Mouse (Mus musculus): Measurements from ENCODE around the gene Gm9970.

Gm9970 gene

DNA sequence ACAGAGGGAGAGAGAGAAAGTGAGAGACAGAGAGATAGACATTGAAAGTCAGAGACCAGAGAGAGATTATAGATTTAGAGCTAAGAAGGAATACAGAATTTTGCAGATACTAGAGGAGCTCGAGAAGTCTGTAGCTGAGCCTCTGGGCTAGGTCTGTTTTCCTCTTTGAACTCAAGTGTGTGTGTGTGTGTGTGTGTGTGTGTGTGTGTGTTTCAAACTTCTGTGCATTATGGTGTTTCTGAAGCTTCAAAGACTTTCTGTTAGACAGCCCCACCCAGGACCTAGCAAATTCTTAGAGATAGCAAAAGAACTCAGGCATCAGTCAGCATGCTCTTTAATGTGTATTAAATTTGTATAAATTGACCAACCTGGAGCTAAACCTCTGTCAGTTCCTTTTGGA, 14.4 kb downstream of the Gm9970 start:
- in situ Hi-C loops (cut with MboI, MseI), result no loop called here

DNA sequence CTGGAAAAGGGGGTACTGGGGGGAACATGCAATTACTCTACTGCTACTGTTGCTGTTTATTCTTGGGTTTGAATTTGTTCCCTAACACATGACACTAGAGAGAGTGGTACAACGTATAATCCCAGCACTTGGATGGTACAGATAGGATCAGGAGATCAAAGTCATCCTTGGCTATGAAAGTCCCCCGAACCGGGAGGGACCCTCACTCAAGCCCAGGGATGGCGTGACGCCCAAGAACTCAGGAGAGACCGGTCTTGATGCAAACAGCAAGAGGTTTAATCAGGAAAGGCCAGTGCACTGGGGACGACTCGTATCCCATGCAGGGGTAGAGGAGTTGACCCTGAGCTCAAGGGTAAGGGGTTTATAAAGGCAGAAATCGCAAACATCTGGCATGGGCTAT, 18.3 kb downstream of the Gm9970 start:
- in situ Hi-C loops (cut with MboI, MseI), result loop anchor here (25.0 kb wide), 1 partner anchor 1240 kb away; the partner anchor contains the start of gene Ppp1cb

DNA sequence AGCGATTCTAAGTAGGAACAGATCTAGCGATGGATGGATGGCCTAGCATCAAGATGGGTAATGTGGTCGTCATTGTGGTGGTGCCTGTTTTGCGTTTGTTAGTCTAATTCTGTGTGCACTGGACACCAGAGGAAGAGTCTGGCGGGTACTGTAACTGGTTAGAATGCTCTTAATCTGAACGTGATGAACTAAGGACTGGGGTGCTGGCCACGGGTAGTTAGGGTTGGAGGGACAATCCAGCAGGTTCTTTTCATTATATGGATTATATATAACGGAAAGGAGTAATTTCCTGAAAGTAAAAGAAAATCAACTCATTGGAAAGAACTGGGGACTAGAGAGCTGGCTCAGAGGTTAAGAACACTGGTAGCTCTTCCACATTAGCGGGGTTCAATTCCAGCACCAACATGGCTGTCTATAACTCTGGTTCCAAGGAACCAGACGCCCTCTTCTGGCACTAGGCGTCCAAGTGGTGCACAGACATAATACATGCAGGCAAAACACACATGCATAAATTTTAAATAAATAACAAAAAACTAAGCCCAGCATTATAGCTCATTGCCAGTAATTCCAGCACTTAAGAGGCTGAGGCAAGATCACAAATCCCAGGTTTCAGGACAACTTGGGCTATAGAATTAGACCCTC, 19.6 kb downstream of the Gm9970 start:
- in situ Hi-C loops (cut with MboI, MseI), result loop anchor here (25.0 kb wide), 1 partner anchor 1241 kb away; the partner anchor contains the start of gene Ppp1cb

DNA sequence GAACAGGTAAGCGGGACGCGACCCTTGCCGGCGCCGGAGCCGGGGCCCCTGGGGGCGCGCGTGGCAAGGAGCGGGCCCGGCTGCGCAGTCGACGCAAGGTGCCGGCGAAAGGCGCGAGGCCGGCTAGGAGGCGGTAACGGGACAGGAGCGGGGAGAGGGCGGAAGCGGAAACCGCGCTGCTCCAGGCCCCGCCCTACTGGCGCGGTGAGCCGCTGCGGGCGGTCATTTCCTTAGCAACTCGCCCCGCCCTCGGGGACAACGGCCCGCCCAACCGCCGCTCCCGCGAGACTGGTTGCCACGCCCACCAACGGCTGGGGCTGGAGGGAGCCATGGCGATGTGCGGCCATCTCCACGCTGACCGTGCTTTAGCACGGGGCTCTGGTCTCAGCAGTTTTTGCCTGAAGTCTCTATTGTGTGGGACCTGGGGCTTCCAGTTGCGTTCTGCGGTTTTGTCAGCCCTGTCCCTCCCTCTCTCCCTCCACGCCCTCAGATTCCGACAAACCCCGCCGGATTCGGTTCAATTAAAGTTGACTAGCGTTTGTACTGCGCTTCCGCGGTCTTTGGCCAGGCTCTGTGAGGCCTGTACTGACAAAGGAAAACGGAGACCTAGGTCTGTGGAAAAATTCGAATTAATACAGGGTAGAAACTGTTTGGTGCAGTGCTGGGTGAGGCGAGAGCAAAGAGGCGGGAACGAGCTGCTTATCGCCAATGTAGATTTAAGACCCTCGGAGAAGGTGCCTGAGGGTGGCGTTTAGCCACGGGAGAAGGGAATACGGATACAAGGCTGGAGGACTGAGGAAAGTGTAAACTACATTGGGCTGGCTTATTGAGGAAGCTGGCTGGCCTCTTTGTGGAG, 20.4 kb downstream of the Gm9970 start, which contains the start of gene Ppm1g:
Gene Ppm1g (minus strand): TSS at position 240 of the 856 bp plus-strand sequence.
- in situ Hi-C loops (cut with MboI, MseI), result loop anchor here (25.0 kb wide), 1 partner anchor 1242 kb away; the partner anchor contains the start of gene Ppp1cb

DNA sequence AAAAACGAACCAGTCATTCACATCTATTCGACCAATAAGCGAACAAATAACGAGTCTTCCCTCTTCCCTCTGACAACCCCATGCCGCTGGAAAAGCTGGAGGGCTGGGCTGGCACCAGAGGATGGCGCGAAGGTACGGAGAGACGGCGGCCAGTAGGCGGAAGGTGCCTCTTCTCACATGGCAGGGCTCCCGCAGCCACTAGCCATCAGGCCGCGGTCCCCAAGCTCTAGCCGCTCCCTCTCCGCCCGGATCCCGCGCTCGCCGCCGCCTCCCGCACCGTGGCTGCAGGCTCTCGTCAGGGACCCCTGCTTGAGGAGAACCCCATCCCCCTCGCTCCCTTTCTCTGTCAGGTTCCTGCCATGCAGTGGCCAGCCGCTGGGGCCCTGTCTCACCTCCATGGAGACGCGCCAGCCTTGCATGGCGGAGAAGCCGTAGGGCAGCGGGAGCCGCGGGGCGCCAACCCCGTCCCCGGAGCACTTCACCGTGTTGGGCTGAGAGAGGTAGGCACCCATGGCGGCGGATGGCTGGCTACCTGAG, 21.1 kb downstream of the Gm9970 start:
- in situ Hi-C loops (cut with MboI, MseI), result loop anchor here (25.0 kb wide), 1 partner anchor 1242 kb away; the partner anchor contains the start of gene Ppp1cb

DNA sequence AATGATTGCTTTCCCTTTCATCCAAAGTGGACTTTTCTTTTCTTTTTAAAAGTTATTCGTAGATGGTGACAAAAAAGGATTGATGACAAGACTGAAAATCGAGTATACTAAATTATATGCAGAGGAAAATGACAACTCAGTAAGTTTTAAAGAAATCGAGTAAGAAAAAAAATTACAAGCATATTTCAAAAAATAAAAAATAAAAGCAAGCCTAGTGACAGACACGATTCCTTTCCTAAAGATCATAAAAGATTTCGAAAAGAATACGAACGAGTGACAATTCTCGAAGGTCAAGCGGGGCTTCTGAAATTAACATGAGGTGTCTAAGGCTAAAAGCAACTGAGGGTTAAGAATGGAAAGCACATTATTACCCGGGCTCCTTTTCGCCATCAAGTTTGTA, 21.6 kb downstream of the Gm9970 start:
- in situ Hi-C loops (cut with MboI, MseI), result loop anchor here (25.0 kb wide), 1 partner anchor 1243 kb away; the partner anchor contains the start of gene Ppp1cb

DNA sequence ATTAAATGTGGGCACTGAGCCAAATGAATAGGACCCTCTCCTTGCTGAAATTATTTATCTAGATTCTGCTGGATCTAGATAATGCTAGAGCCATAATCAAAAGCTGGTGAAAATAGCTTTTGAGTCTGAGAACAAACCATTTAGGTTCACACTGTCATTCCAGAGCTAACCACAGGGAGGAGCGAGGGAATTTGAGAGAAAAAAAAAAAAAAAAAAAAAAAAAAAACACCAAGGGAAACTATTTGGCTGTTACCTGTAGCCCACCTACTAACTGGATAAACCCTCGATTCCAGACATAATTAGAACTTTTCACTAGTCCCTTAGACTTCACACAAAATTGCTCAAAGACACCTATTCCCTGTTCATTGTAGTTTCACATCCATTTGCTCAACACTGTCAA, 22.0 kb downstream of the Gm9970 start:
- in situ Hi-C loops (cut with MboI, MseI), result loop anchor here (25.0 kb wide), 1 partner anchor 1243 kb away; the partner anchor contains the start of gene Ppp1cb

DNA sequence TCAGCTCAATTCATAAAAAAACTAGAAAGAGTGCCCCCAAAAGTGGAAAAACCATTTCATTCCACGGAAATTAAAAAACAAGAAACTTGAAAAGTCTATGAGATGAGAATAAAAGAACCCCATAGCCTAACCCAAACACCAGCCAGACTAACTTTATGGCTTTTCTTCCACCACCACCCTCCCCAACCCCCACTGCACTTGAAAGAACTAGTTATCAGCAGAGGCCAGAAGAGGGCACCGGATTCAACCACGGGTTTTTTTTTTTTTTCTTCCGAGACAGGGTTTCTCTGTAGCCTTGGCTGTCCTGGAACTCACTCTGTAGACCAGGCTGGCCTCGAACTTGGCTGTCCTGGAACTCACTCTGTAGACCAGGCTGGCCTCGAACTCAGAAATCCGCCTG, 22.7 kb downstream of the Gm9970 start:
- in situ Hi-C loops (cut with MboI, MseI), result loop anchor here (25.0 kb wide), 1 partner anchor 1244 kb away; the partner anchor contains the start of gene Ppp1cb

DNA sequence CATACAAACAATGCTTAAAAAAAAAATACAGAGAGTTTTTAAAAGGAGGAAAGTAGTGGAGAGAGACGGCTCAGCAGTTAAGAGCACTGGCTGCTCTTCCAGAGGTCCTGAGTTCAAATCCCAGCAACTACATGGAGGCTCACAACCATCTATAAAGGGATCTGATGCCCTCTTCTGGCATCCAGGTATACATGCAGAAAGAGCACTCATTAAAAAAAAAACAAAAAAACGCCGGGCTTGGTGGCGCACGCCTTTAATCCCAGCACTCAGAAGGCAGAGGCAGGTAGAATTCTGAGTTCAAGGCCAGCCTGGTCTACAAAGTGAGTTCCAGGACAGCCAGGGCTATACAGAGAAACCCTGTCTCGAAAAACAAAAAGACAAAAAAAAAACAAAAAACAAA, 24.5 kb downstream of the Gm9970 start:
- in situ Hi-C loops (cut with MboI, MseI), result loop anchor here (25.0 kb wide), 1 partner anchor 1246 kb away; the partner anchor contains the start of gene Ppp1cb

DNA sequence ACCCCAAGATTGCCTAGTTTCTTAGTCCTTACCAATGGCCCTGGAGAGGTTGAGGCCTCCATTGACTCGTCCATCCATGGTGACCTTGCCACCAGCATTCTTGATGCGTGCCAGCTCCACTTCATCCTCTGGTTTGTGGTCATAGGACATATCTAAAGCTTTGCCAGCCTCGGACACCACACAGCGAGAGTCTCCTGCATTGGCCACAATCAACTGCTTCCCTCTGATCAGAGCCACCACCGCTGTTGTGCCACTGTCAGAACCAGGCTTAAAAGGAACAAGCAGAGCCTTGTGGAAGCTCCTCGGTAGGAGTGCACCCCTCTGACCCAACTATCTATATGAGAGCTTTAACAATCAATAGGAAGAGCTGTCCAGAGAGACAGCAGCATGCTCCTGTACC, 36.6 kb downstream of the Gm9970 start:
- in situ Hi-C loops (cut with MboI, MseI), result loop anchor here (5.0 to 25.0 kb wide), 2 partner anchors 88 to 1258 kb away; partner anchors contain the start of genes Ift172 and Ppp1cb

DNA sequence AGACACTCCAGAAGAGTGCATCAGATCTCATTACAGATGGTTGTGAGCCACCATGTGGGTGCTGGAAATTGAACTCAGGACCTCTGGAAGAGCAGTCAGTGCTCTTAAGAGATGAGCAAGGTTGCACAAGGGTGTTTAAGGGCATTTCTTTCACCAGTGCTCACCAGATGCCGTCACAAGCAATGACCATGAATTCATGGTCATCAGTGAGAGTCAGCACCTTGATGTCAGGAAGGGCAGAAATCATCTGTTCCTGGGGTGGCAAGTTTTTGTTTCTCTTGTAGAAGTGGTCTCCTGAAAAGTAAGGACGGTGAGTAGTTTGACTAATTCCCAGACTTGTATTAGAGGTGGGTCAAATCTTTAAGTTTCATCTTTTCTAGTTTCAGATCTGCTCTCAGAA, 37.2 kb downstream of the Gm9970 start:
- in situ Hi-C loops (cut with MboI, MseI), result loop anchor here (5.0 to 25.0 kb wide), 2 partner anchors 88 to 1258 kb away; partner anchors contain the start of genes Ift172 and Ppp1cb

DNA sequence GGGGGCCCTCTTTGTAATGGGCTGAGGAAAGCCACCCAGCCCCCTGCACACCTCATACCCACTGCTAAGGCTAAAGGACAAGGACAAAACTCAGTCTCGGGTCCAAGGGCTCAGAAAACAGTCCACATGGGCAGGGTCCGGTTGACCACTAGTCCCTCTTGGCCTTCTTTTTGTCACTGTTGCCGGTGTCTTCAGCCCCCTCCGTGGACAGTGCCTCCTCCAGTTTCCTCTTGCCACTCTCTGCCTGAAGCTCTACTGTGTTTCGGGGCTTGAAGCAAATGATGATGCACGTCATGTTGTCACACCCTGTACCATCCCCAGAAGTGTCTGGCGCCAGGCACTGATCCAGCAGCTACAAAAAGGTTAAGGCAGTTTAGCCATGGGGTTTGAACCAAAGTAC, 38.1 kb downstream of the Gm9970 start:
- in situ Hi-C loops (cut with MboI, MseI), result loop anchor here (5.0 to 25.0 kb wide), 2 partner anchors 89 to 1259 kb away; partner anchors contain the start of genes Ift172 and Ppp1cb

DNA sequence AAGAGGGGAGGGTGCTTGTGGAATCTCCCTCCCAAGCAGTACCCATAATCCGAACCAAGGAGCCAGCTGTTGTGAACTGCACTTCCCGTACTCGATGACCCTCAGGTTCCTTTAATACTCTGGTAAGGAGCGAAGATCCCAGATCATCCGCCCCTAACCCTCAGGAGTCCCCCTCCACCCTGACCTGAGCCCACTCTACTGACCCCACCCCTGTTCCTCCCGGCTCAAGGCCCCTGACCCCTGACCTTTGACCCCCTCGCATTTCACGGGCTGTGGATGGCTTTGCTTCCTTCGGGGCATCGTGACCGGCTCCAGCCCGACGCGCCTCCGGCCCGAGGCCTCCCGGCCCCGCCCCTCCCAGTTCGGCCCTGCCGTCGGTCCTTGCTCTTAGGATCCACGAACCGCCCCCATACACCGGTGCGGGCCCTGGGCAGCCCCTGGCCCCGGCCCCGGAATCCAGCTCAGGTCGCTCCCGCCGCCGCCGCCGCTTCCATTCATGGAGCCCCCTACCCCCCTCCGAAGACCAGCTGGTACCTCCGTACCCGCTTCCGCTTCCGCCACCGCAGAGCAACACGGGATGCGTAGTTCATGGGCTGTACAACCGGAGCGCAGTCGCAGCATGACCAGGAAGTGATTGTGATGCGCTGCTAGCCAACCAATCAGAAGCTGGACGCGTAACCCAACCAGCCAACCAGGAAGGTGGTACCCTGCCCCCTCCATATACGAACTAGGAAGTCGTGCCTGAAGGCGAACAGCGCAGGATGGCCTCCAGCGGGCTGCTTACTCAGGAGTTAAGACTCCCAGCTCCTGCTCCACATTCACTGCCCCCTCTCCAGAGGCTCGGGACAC, 39.1 kb downstream of the Gm9970 start, which contains the start of gene Zfp513:
Gene Zfp513 (minus strand): TSS at position 562 of the 849 bp plus-strand sequence.
- in situ Hi-C loops (cut with MboI, MseI), result loop anchor here (5.0 to 25.0 kb wide), 2 partner anchors 90 to 1260 kb away; partner anchors contain the start of genes Ift172 and Ppp1cb

DNA sequence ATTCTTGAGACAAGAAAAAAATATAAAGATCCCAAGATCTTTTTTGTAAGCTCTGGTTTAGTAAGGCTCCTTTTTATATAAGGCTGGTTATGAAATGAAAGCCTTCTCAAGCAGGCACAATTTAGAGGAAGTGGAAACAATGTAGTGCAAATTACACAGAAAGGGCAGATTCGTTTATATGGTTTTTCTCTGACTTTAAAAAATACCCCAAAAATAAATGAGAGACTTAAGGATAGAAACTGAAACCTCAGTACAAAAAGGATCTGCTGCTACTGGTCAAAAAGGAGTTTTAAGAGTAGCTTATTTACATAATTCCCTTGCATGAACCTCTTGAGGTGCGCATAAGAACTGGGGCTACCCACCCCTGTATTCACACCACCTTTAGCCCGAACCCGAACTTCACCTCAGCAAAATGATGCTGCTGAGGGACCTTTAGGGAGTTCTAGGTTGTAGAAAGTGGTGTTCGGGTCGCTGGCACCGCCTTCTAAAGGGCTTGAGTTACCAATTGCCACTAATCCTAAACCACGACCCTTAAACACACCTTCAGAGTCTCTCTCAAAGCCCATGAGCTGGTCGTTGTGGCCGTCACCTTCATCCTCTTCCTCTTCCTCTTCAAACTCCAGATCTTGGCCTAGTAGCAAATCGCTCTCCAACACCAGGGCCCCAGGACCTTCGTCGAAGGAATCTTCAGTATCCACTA, 39.8 kb downstream of the Gm9970 start:
- in situ Hi-C loops (cut with MboI, MseI), result loop anchor here (5.0 to 25.0 kb wide), 2 partner anchors 91 to 1261 kb away; partner anchors contain the start of genes Ift172 and Ppp1cb

DNA sequence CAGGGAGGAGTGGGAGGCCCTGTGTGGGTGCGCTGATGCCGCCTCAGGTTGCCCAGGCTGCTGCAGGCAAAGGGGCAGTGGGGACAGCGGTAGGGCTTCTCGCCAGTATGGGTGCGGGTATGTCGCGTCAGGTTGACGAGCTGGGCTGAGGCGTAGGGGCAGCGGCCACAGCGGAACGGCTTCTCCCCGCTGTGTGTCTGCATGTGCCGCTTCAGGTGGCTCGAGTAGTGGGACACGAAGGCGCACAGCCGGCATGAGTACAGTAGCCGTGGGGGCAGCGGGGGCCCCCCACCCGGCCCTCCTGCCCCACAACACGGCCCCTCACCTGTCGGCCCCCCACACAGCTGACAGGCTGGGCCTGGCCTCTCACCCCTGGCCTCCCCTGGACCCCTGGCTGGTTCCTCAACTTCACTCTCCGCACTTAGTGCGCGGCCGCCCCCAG, 40.7 kb downstream of the Gm9970 start:
- in situ Hi-C loops (cut with MboI, MseI), result loop anchor here (5.0 to 25.0 kb wide), 2 partner anchors 92 to 1262 kb away; partner anchors contain the start of genes Ift172 and Ppp1cb

DNA sequence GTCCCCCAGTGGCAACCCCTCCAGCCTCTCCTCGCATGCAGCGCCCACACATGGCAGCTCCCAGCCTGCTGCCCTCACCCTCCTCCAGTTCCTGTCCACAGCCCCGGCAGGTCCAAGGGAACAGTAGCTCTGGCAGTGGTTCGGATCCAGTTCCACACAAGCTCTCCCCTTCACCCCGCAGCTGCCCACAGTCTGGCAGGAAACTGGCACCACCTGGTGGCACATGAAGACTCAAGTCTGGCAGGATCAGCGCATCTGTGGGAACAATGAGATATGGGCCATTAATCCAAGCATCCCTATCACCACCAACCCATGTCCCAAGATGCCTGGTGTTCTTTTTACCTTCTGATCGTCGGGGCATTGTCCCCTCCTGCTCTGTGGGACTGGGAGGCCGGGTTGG, 41.1 kb downstream of the Gm9970 start:
- in situ Hi-C loops (cut with MboI, MseI), result loop anchor here (5.0 to 25.0 kb wide), 2 partner anchors 92 to 1262 kb away; partner anchors contain the start of genes Ift172 and Ppp1cb

DNA sequence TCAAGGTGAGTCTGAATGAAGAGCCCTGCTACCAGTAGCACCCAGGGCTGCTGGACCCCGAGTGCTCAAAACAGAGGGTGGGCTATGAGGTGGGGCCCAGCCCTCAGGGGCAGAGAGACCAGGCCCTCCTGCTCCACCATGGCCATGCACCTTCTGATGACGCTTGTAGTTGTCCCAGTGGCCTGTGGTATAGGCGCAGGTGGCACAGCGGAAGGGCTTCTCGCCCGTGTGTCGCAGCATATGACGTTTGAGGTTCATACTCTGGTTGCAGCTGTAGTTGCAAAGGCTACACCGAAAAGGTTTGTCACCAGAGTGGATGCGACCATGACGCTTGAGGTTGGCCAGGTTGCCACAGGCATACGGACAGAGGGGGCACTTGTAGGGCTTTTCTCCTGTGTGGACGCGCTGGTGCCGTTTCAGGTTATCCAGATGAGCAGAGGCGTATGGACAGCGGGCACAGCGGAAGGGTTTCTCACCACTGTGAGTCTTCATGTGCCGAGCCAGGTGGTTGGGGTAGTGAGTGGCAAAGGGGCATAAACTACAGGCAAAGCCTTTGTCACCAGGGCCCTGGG, 41.6 kb downstream of the Gm9970 start:
- in situ Hi-C loops (cut with MboI, MseI), result no loop called here

DNA sequence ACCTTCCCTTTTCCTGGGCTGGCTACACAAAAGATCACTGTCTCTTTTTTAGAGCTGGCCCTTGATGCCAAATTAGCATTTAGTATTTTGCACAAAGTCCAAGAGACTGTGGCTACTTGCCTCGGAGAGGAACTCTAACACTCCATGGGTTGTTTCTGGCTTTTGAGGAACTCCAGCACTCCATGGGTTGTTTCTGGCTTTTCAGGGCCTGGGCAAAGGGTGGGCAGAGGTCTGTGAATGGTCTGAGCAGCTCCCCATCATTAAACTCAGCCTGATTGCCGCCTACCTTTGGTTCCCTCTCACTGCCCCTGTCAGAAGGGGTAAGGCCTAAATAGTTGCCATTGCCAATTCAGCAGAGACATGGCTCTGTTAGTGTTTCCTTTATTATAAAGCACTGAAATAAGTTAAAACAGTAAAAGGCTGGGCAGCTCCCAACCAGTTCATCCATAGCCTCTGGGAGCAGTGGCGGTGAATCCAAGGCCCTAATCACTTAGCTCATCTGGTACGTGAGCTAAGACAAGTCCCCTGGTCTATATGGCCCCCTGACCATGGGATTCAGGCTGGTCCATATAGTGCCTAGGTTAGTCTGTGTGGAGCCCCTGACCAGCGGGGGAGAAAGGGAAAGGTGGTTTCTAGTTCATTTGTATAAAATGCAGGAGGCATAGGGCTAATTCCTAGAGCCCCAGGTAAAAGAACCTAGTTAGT, 42.3 kb downstream of the Gm9970 start:
- in situ Hi-C loops (cut with MboI, MseI), result no loop called here

All from regulatory T cell (primary cell).